Comparison of ENCODE assay signal across 27 mouse cellular contexts in genomic region chr17:9749301-9749700, GRCm38 (mm10).
"Had no signal": no experiment of that assay in that cellular context is flagged by ENCODE, and none has a peak within 500 bp of the region (broad histone marks: within the 10 kb centered on the region; RNA-seq: fewer than 3 reads in every experiment).

No protein-coding gene starts in this region.

- H3K4me1 ChIP-seq: embryonic facial prominence, embryonic 12.5 days; embryonic facial prominence, embryonic 13.5 days; embryonic facial prominence, embryonic 15.5 days; forebrain, embryonic 12.5 days; forebrain, embryonic 13.5 days; forebrain, embryonic 15.5 days had no signal

- H3K4me3 ChIP-seq: embryonic facial prominence, embryonic 10.5 days; embryonic facial prominence, embryonic 12.5 days; embryonic facial prominence, embryonic 13.5 days; embryonic facial prominence, embryonic 15.5 days; erythroblast, embryonic 14.5 days; forebrain, embryonic 10.5 days; forebrain, embryonic 12.5 days; forebrain, embryonic 13.5 days; forebrain, embryonic 15.5 days; gastrocnemius, adult 2 months had no signal

- H3K27ac ChIP-seq: embryonic facial prominence, embryonic 10.5 days; embryonic facial prominence, embryonic 12.5 days; embryonic facial prominence, embryonic 13.5 days; embryonic facial prominence, embryonic 15.5 days; forebrain, embryonic 10.5 days; forebrain, embryonic 12.5 days; forebrain, embryonic 13.5 days; forebrain, embryonic 15.5 days; gastrocnemius, adult 2 months had no signal

- H3K4me2 ChIP-seq: embryonic facial prominence, embryonic 12.5 days; embryonic facial prominence, embryonic 13.5 days; embryonic facial prominence, embryonic 15.5 days; forebrain, embryonic 12.5 days; forebrain, embryonic 13.5 days; forebrain, embryonic 15.5 days had no signal

- H3K36me3 ChIP-seq: embryonic facial prominence, embryonic 10.5 days; embryonic facial prominence, embryonic 12.5 days; embryonic facial prominence, embryonic 13.5 days; embryonic facial prominence, embryonic 15.5 days; forebrain, embryonic 10.5 days; forebrain, embryonic 12.5 days; forebrain, embryonic 15.5 days had no signal

- H3K9me3 ChIP-seq: embryonic facial prominence, embryonic 10.5 days; embryonic facial prominence, embryonic 12.5 days; embryonic facial prominence, embryonic 13.5 days; embryonic facial prominence, embryonic 15.5 days; forebrain, embryonic 10.5 days; forebrain, embryonic 12.5 days; forebrain, embryonic 13.5 days; forebrain, embryonic 15.5 days had no signal

- DNase-seq: cerebellum, adult 18-20 months; cerebellum, adult 2 months; cerebellum, adult 8-10 months; cerebellum, adult 9-10 months; cerebellum, adult 9-11 months; cerebellum, postnatal 10 days; cerebellum, postnatal 14 days; cerebellum, postnatal 25 days; cerebellum, postnatal 36 days; embryo, embryonic 11 days; forebrain, postnatal 0 days; gastrocnemius, adult 2 months; gastrocnemius, postnatal 10 days; gastrocnemius, postnatal 14 days; gastrocnemius, postnatal 25 days; gastrocnemius, postnatal 36 days had no signal

- ATAC-seq: forebrain, embryonic 13.5 days; forebrain, embryonic 14.5 days; forebrain, embryonic 15.5 days; forebrain, embryonic 16.5 days; forebrain, postnatal 0 days had no signal

- H3K27me3 ChIP-seq: embryonic facial prominence, embryonic 12.5 days; embryonic facial prominence, embryonic 13.5 days; embryonic facial prominence, embryonic 15.5 days; forebrain, embryonic 12.5 days; forebrain, embryonic 13.5 days; forebrain, embryonic 15.5 days had no signal

- H3K9ac ChIP-seq: embryonic facial prominence, embryonic 12.5 days; embryonic facial prominence, embryonic 13.5 days; embryonic facial prominence, embryonic 15.5 days; forebrain, embryonic 12.5 days; forebrain, embryonic 13.5 days; forebrain, embryonic 15.5 days; forebrain, postnatal 0 days had no signal
